Mouse (Mus musculus) heart, adult 2 months (tissue): ENCODE results near the gene Pcyox1.
"Not testable (repeated sequence)": the region's sequence is repeated elsewhere in the genome, so short reads cannot be mapped to it uniquely, and the experiment has no call there.

ENCODE experiments used
- CTCF ChIP-seq: fragments of 200-600 bp; IDR thresholded peaks from 2 replicates; pipeline ENCODE4 v1.8.1; 2022; ENCODE audit warnings: antibody characterized with exemption, mild to moderate bottlenecking, moderate library complexity
- EP300 ChIP-seq: fragments of 200-500 bp; IDR thresholded peaks from 2 replicates; pipeline ENCODE4 v1.6.1; 2011; ENCODE audit warnings: low read depth, low read length, control low read depth; ENCODE audit not compliant: insufficient read depth
- POLR2A ChIP-seq: fragments of 200-500 bp; IDR thresholded peaks from 2 replicates; pipeline ENCODE4 v1.6.1; 2011; ENCODE audit warnings: mild to moderate bottlenecking, low read depth, low read length, control low read depth; ENCODE audit not compliant: insufficient read depth

- not testable (repeated sequence) for TF ChIP-seq CTCF, POLR2A, EP300
Observed at GRCm38 (mm10) chr6:86336340-86336739, 60.6 kb downstream of the Pcyox1 start.
